Mouse (Mus musculus) ES-Bruce4 (cell line): Measurements from ENCODE around the gene March6. TPM values are rescaled to one million over a fixed set of nuclear protein-coding genes. Genes with fewer than 3 reads are reported as not detected.

Experiments
- H3K27ac ChIP-seq: 2 replicates; pipeline ENCODE4 v1.5.1; 2012; ENCODE audit warnings: low read length, inconsistent platforms; ENCODE audit not compliant: insufficient read depth
- H3K27me3 ChIP-seq: 2 replicates; pipeline ENCODE4 v1.6.1; 2012; ENCODE audit warnings: mild to moderate bottlenecking, low read length, inconsistent platforms; ENCODE audit not compliant: control insufficient read depth, poor library complexity, insufficient read depth, severe bottlenecking
- H3K36me3 ChIP-seq: 2 replicates; pipeline ENCODE4 v1.6.1; 2012; ENCODE audit warnings: inconsistent platforms, mild to moderate bottlenecking, low read length, moderate library complexity; ENCODE audit not compliant: control insufficient read depth, poor library complexity, insufficient read depth, severe bottlenecking
- H3K4me1 ChIP-seq: one replicate; pipeline ENCODE4 v1.8.1; 2011; ENCODE audit warnings: low read length; ENCODE audit not compliant: control insufficient read depth, insufficient read depth
- H3K4me3 ChIP-seq: 2 replicates; pipeline ENCODE4 v1.5.1; 2011; ENCODE audit warnings: low read depth, mild to moderate bottlenecking, low read length
- H3K9ac ChIP-seq: 2 replicates; pipeline ENCODE4 v1.6.1; 2012; ENCODE audit warnings: low read depth, mild to moderate bottlenecking, inconsistent platforms; ENCODE audit not compliant: poor library complexity, severe bottlenecking
- H3K9me3 ChIP-seq: replicated peaks from 2 replicates; pipeline ENCODE4 v1.6.1; 2012; ENCODE audit warnings: mild to moderate bottlenecking, low read length, inconsistent platforms; ENCODE audit not compliant: control insufficient read depth, poor library complexity, insufficient read depth, severe bottlenecking
- CTCF ChIP-seq: IDR thresholded peaks from one replicate; pipeline ENCODE4 v1.8.1; 2011; ENCODE audit warnings: low read depth, low read length
- EP300 ChIP-seq: IDR thresholded peaks from 2 replicates; pipeline ENCODE4 v1.6.1; 2011; ENCODE audit warnings: low read depth, low read length; ENCODE audit not compliant: insufficient read depth
- POLR2A ChIP-seq: IDR thresholded peaks from one replicate; pipeline ENCODE4 v1.8.1; 2011; ENCODE audit warnings: low read length; ENCODE audit not compliant: insufficient read depth
- polyA plus RNA-seq: library from polyadenylated mRNA; stranded (reverse); fragments of >200 nt; gene quantifications from 2 replicates; pipeline ENCODE4 v1.2.4, GENCODE M21; 2011; ENCODE audit warnings: low read depth; ENCODE audit not compliant: missing spikeins, insufficient read depth, insufficient read length

March6 gene
- polyA plus RNA-seq, 1 experiment = 54.0 TPM

GRCm38 (mm10) chr15:31407490-31407889 lies 123.4 kb downstream of the March6 start:
- Histone ChIP-seq H3K4me3 (no peak overlapping the region), H3K9me3 (no peaks in the 10 kb centered on the region), H3K27ac (no peak overlapping the region), H3K27me3 (no peaks in the 10 kb centered on the region), H3K9ac (no peak overlapping the region), H3K36me3 (no peaks in the 10 kb centered on the region), H3K4me1 (no peaks in the 10 kb centered on the region)
- no peak for TF ChIP-seq POLR2A
- TF ChIP-seq CTCF = no peak
- no peak for TF ChIP-seq EP300

GRCm38 (mm10) chr15:31406881-31407280 lies 124.0 kb downstream of the March6 start:
- no peak for TF ChIP-seq EP300
- no peak for TF ChIP-seq CTCF
- no peak for TF ChIP-seq POLR2A
- no peaks in the 10 kb centered on the region for H3K4me1 ChIP-seq
- H3K9ac ChIP-seq = no peak overlapping the region
- H3K27ac ChIP-seq = no peak overlapping the region
- H3K27me3 ChIP-seq = no peaks in the 10 kb centered on the region
- no peak overlapping the region for H3K4me3 ChIP-seq
- no peaks in the 10 kb centered on the region for H3K36me3 ChIP-seq
- no peaks in the 10 kb centered on the region for H3K9me3 ChIP-seq

Other genes starting within 250 kb of the March6 start
- 1.4 and 1.6 TPM in 2 replicates for gene Ankrd33b, start 163.3 kb downstream of the March6 start, polyA plus RNA-seq
- 1.5 and 1.6 TPM in 2 replicates for gene Ropn1l, start 77.3 kb downstream of the March6 start, polyA plus RNA-seq
- 1.3 TPM in 1 of 2 replicates, not detected in the other for gene Cmbl, start 34.3 kb upstream of the March6 start, polyA plus RNA-seq
- 651 and 659 TPM in 2 replicates for gene Cct5, start 70.8 kb upstream of the March6 start, polyA plus RNA-seq
- 6.5 and 7.8 TPM in 2 replicates for gene Fam173b, start 70.8 kb upstream of the March6 start, polyA plus RNA-seq